Mouse (Mus musculus): ENCODE results near the gene Arl5a. TPM values are rescaled to one million over a fixed set of nuclear protein-coding genes. Genes with fewer than 3 reads are reported as not detected.

Gene Arl5a
- polyA plus RNA-seq, 1 experiment from 2014 or later: 59.6 TPM

Other genes with a start within 250 kb of the Arl5a start
- 0.59 and 0.64 TPM in 2 replicates for gene Neb, start 46.4 kb downstream of the Arl5a start, polyA plus RNA-seq (2016; fragmentation: Nextera tagmentation; extraction: Ambion mirVana)

Data from midbrain, embryonic 12.5 days (tissue).